Mouse (Mus musculus): ENCODE results near the gene Lctl. TPM values are rescaled to one million over a fixed set of nuclear protein-coding genes. Genes with fewer than 3 reads are reported as not detected.
A peak's percentile ranks its signal among the peaks of the same experiment; 100 is the strongest.
"Not testable (repeated sequence)": the region's sequence is repeated elsewhere in the genome, so short reads cannot be mapped to it uniquely, and the experiment has no call there.

Gene Lctl
- polyA plus RNA-seq, 1 experiment from 2014 or later: not detected

DNA sequence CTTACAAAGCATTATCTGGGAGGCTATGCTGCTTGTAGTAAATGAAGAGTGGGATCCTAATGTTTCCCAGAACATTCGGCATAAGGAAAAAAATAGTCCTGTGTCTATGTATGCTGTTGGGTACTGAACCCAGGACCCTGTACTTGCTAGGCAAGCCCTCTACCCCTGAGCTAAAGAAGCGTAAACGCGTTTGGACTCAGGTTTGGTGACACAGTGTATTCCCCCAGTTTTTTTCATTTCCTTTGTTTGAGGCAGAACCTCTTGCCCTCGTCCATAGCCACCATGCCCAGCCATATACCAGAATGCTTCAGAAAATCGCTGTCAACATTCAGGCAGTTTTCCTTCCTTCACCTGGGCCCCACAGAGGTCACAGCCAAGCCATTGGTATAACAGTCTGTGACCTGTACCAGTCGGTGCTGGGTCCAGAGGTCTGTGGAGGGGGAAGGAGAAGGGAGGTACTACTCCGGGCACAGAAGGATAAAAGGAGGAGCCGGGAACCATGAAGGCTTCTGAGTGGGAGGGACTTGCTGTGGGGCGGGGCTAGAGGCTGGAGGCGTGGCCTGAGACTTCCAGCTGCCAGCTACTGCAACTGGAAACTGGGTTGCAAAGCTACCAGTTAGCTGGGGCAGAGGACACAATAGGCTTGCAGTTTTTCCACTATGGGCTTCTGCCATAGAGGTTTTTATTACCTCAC is 3.8 kb downstream of the Lctl start:
- Histone ChIP-seq H3K4me3 (no peak overlapping the region), H3K4me1 (peaks cover 7% of the 10 kb centered on the region), H3K9me3 (no peaks in the 10 kb centered on the region), H3K36me3 (no peaks in the 10 kb centered on the region), H3K27ac (no peak overlapping the region), H3K27me3 (no peaks in the 10 kb centered on the region), H3K4me2 (no peak overlapping the region), H3K9ac (no peak overlapping the region)
- no peak for ATAC-seq (ENCODE audit: insufficient number of reproducible peaks, insufficient read depth, low FRiP score, low TSS enrichment, low read depth)
- 43% methylated on average over 11 of the region's 11 CpGs for WGBS

DNA sequence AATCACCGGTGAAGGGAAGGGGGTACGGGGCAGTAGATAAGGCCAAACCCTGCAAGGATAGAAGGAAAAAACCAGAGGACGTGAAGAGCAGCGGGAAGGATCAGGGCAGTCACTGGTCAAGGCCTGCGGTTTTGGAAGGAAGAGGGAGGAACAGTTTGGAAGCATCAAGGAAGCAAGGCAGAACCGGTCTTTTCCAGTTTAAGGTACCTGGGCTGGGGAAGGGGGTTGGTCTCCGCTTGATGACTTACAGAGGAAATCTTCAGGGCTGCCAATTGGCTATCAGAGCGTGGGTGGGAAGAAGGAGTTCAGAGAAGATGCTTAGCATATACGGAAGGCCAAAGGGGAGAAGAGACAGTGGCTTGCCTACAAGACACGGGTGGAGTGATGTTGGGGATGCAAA is 5.7 kb downstream of the Lctl start:
- Histone ChIP-seq H3K4me2 (no peak overlapping the region), H3K9ac (no peak overlapping the region), H3K36me3 (no peaks in the 10 kb centered on the region), H3K27ac (no peak overlapping the region), H3K4me3 (no peak overlapping the region), H3K4me1 (peaks cover 12% of the 10 kb centered on the region), H3K9me3 (no peaks in the 10 kb centered on the region), H3K27me3 (no peaks in the 10 kb centered on the region)
- 90% methylated on average over 10 of the region's 10 CpGs for WGBS
- ATAC-seq (ENCODE audit: insufficient number of reproducible peaks, insufficient read depth, low FRiP score, low TSS enrichment, low read depth): no peak

DNA sequence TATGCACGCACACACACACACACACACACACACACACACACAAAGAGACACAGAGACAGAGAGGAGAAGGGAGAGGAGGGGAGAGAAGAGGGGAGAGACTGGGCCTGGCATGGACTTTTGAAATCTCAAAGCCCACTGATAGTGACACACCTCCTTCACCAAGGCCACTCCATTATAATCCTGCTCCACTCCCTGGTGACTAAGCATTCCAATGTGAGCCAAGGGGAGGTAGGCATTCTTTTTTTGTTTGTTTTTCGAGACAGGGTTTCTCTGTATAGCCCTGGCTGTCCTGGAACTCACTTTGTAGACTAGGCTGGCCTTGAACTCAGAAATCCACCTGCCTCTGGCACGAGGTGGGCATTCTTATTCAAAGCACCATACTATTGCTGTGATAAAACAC is 7.9 kb downstream of the Lctl start:
- H3K9ac ChIP-seq; H3K36me3 ChIP-seq; H3K27me3 ChIP-seq; ATAC-seq (ENCODE audit: insufficient number of reproducible peaks, insufficient read depth, low FRiP score, low TSS enrichment, low read depth); H3K27ac ChIP-seq; H3K4me3 ChIP-seq; H3K4me2 ChIP-seq; H3K9me3 ChIP-seq: not testable (repeated sequence)
- WGBS: 62% methylated on average over 3 of the region's 3 CpGs
- peaks cover 12% of the 10 kb centered on the region for H3K4me1 ChIP-seq

DNA sequence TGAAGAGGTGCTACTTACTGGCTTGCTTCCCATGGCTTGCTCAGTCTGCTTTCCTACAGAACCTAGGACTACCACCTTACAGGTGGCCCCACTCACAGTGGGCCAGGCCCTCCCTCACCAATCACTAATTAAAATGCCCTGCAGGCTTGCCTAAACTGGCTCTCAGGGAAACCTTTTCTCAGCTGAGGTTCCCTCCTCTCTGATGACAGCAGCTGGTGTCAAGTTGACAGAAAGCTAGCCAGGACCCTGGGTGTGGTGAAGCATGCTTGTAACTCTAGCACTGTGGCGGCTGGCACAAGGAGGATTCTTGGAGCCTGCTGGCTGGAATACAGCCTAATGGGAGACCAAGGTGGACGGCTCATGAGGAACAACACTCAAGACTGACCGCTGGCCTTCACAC is 8.4 kb downstream of the Lctl start:
- H3K4me2 ChIP-seq: no peak overlapping the region
- H3K4me3 ChIP-seq: no peak overlapping the region
- peaks cover 12% of the 10 kb centered on the region for H3K4me1 ChIP-seq
- no peak for ATAC-seq (ENCODE audit: insufficient number of reproducible peaks, insufficient read depth, low FRiP score, low TSS enrichment, low read depth)
- H3K9me3 ChIP-seq: no peaks in the 10 kb centered on the region
- no peak overlapping the region for H3K9ac ChIP-seq
- H3K27ac ChIP-seq: peak overlapping the region; percentile 23; the same call in 1 of the 2 replicates
- H3K36me3 ChIP-seq: no peaks in the 10 kb centered on the region
- H3K27me3 ChIP-seq: no peaks in the 10 kb centered on the region
- 51% methylated on average over 3 of the region's 3 CpGs for whole genome bisulfite sequencing

DNA sequence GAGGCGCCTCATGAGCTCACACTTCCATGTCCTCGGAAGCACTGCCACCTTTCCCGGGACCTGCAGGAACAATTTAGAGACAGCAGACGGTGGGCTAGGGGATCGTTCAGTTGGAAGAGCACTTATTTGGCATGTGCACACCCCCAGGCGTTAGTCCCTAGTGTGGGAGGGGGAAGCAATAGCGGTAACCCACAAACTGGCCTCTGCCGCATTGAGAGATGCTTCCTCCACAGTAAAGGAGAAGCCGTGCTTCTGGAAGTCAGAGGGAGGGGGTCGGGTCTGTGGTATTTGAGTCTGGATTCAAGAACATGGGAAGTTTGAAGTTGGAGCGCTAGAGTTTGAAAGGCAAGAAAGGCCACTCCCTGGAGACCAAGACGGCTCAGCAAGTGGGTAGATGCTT is 9.2 kb downstream of the Lctl start:
- WGBS: 52% methylated on average over 12 of the region's 12 CpGs
- Histone ChIP-seq H3K36me3 (no peaks in the 10 kb centered on the region), H3K9me3 (no peaks in the 10 kb centered on the region), H3K27ac (no peak overlapping the region), H3K9ac (no peak overlapping the region), H3K4me2 (no peak overlapping the region; the same call in 1 of the 2 replicates), H3K4me1 (peaks cover 12% of the 10 kb centered on the region), H3K27me3 (no peaks in the 10 kb centered on the region), H3K4me3 (no peak overlapping the region)
- ATAC-seq (ENCODE audit: insufficient number of reproducible peaks, insufficient read depth, low FRiP score, low TSS enrichment, low read depth): no peak

DNA sequence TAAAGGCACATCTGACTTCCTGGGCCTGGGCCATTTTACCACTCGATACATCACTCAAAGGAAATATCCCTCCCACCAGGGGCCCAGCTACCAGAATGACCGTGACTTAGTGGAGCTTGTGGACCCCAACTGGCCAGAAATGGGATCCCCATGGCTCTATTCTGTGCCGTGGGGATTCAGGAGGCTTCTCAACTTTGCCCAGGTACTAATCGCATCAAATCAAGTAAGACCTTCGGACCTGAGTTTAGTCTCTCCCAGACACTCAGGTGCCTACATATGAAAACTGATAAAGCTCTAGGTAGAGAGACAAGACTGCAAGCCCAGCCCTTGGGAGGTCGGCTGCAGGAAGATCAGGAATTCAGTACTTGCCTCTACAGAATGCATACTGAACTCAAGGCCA is 14.7 kb downstream of the Lctl start:
- H3K9me3 ChIP-seq: no peaks in the 10 kb centered on the region
- WGBS: 78% methylated on average over 6 of the region's 6 CpGs
- no peak overlapping the region for H3K4me3 ChIP-seq
- no peaks in the 10 kb centered on the region for H3K27me3 ChIP-seq
- H3K4me1 ChIP-seq: no peaks in the 10 kb centered on the region
- no peak overlapping the region for H3K27ac ChIP-seq
- H3K9ac ChIP-seq: no peak overlapping the region
- peaks cover 2% of the 10 kb centered on the region for H3K36me3 ChIP-seq
- H3K4me2 ChIP-seq: no peak overlapping the region
- no peak for ATAC-seq (ENCODE audit: insufficient number of reproducible peaks, insufficient read depth, low FRiP score, low TSS enrichment, low read depth)

DNA sequence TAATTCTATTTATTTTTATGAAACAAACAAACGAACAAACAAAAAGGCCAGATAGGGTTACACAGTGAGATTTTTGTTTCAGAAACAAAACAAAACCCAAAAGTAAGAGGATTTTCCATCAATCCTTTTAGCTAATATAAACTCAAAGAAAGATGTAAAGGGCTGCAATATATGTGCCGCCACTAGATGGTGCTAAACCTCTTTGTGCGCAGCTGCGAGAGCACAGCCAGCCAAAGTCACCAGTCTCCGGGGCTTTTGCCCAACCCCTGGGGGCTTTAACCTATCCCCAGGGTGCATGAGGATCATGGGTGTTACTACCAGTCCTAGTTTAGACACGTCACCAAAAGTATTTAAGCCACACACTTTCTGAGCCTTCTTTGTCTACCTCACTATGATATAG is 21.9 kb downstream of the Lctl start:
- ATAC-seq (ENCODE audit: insufficient number of reproducible peaks, insufficient read depth, low FRiP score, low TSS enrichment, low read depth); H3K27ac ChIP-seq: not testable (repeated sequence)
- peaks cover 33% of the 10 kb centered on the region for H3K36me3 ChIP-seq

DNA sequence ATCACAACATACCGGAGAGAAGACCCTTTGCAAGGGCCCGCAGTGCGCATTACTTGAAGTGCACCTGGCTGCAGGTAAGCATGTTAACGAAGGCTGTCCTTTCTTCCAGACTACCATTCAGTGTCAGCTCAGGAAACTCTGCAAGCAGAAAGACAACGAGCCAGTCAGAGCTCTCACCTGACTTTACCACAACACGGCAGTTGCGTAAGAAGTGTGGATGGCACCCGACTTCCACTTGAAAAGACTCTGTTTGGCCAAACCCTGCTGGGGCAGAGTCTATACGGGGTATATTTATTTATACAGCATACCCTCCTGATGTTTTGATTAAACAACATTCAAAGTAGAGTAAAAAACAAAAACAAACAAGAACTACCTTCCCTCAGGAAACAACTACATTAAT is 22.9 kb downstream of the Lctl start:
- H3K4me1 ChIP-seq: no peaks in the 10 kb centered on the region
- no peak overlapping the region for H3K4me2 ChIP-seq
- H3K9ac ChIP-seq: no peak overlapping the region
- H3K36me3 ChIP-seq: peaks cover 38% of the 10 kb centered on the region
- no peaks in the 10 kb centered on the region for H3K27me3 ChIP-seq
- no peaks in the 10 kb centered on the region for H3K9me3 ChIP-seq
- 94% methylated on average over 9 of the region's 9 CpGs for WGBS
- H3K4me3 ChIP-seq: no peak overlapping the region
- no peak for ATAC-seq (ENCODE audit: insufficient number of reproducible peaks, insufficient read depth, low FRiP score, low TSS enrichment, low read depth)
- H3K27ac ChIP-seq: no peak overlapping the region

More for the DNA sequence above, 21.9 kb downstream of the Lctl start:
- not testable (repeated sequence) for H3K9ac ChIP-seq, H3K27me3 ChIP-seq, H3K4me2 ChIP-seq, H3K4me1 ChIP-seq, H3K4me3 ChIP-seq, H3K9me3 ChIP-seq
- WGBS: 4% methylated on average over 6 of the region's 6 CpGs

DNA sequence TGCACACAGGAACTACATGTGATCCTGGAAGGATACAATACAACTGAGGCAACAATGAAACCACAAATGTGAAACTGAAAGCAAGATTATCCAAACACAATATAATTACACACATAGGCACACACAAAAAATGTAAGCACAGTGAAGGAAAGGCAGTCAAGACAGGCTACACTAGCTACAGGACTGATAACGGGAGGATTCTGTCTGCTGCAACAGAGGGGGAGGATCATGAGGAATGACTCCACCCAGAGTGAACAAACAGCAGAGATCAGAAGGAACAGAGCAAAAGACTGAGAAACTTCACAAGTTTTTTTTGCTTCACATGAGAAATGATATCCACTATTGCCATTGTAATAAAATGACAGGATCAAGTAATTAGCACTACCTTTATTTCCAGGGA is 39.7 kb downstream of the Lctl start:
- no peak for ATAC-seq (ENCODE audit: insufficient number of reproducible peaks, insufficient read depth, low FRiP score, low TSS enrichment, low read depth)
- Histone ChIP-seq H3K9me3 (no peaks in the 10 kb centered on the region), H3K4me1 (no peaks in the 10 kb centered on the region), H3K27me3 (no peaks in the 10 kb centered on the region), H3K4me3 (no peak overlapping the region), H3K27ac (no peak overlapping the region), H3K9ac (no peak overlapping the region), H3K36me3 (peaks cover 73% of the 10 kb centered on the region), H3K4me2 (no peak overlapping the region)
- whole genome bisulfite sequencing: 95% methylated on average over 1 of the region's 1 CpGs

DNA sequence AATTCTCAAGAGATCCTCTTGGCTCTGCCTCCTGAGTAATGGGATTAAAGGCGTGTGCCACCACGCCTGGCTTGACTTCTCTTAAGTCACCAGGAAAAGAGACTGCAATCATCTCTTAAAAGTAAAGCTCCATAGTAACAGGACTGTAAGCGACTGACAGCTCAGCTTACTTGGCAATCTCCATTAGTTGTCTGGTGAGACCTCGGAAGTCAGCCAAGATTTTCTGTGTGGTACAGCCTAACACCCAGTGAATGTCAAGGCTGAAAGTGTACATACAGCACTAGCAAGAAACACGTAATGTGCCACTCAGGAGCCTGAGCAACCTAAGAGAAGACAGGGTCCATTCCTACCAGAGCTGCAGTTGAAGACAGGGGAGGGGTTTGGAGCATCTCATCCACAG is 43.5 kb downstream of the Lctl start:
- no peaks in the 10 kb centered on the region for H3K27me3 ChIP-seq
- peaks cover 71% of the 10 kb centered on the region for H3K36me3 ChIP-seq
- no peaks in the 10 kb centered on the region for H3K9me3 ChIP-seq
- WGBS: 89% methylated on average over 5 of the region's 5 CpGs
- H3K4me2 ChIP-seq: no peak overlapping the region
- H3K4me1 ChIP-seq: no peaks in the 10 kb centered on the region
- H3K27ac ChIP-seq: no peak overlapping the region
- ATAC-seq (ENCODE audit: insufficient number of reproducible peaks, insufficient read depth, low FRiP score, low TSS enrichment, low read depth): no peak
- no peak overlapping the region for H3K4me3 ChIP-seq
- no peak overlapping the region for H3K9ac ChIP-seq

DNA sequence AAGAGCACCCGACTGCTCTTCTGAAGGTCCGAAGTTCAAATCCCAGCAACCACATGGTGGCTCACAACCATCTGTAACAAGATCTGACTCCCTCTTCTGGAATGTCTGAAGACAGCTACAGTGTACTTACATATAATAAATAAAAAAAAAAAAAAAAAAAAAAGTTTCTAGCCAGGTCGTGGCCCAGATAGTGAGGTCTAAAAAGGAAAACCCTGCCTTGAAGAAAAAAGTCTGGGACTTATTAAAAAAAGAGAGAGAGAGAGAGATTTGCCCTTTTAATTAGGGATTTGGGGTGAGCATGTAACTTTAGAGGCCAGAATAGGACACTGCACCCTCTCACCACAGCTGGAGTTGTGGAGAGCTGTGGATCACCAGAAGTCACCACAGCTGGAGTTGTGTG is 53.0 kb downstream of the Lctl start:
- WGBS: 90% methylated on average over 3 of the region's 3 CpGs
- not testable (repeated sequence) for H3K9me3 ChIP-seq; ATAC-seq (ENCODE audit: insufficient number of reproducible peaks, insufficient read depth, low FRiP score, low TSS enrichment, low read depth); H3K4me2 ChIP-seq; H3K4me3 ChIP-seq; H3K27me3 ChIP-seq; H3K27ac ChIP-seq; H3K9ac ChIP-seq
- peaks cover 18% of the 10 kb centered on the region for H3K36me3 ChIP-seq
- H3K4me1 ChIP-seq: peaks cover 21% of the 10 kb centered on the region

DNA sequence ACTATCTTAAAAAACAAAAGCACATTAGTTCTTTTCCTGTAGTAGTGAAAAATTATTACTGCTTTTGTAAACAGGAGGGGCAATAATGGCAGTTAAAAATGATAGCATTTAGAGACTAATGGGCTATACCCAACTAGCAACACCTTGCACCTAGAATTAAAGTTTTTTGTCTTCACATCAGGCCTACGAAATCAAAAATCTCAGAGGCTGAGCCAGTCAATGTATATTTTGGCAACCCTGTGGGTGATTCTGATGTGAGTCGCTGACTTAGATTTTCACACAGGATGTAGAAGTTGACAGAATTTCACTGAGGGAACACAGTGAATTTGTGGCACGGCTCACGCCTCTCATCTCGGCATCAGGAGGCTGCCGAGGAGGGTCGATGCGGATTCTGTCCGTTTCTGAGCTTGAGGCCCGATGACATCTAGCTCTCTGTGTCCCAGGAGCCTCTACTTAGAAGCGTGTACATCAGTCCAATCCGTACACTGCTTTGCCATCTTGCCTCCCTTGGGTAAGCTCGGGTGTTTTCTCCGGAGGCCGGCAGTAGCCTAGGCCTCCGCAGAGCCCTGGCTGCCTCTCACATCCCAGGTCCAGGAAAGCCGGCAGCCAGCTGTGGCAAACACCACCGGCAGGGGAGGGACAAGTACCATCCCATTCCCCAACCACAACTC is 55.3 kb downstream of the Lctl start:
- H3K4me3 ChIP-seq: peak overlapping the region; percentile 93
- H3K9ac ChIP-seq: peak overlapping the region; percentile 88
- WGBS: 3% methylated on average over 18 of the region's 18 CpGs
- H3K4me1 ChIP-seq: peaks cover 25% of the 10 kb centered on the region
- peaks cover 28% of the 10 kb centered on the region for H3K36me3 ChIP-seq
- no peaks in the 10 kb centered on the region for H3K9me3 ChIP-seq
- peak overlapping the region; percentile 95 for H3K27ac ChIP-seq
- ATAC-seq (ENCODE audit: insufficient number of reproducible peaks, insufficient read depth, low FRiP score, low TSS enrichment, low read depth): peak; percentile 52; the same call in 1 of the 2 replicates
- peak overlapping the region; percentile 82 for H3K4me2 ChIP-seq
- no peaks in the 10 kb centered on the region for H3K27me3 ChIP-seq

All from embryonic facial prominence, embryonic 13.5 days (tissue).